Mouse (Mus musculus): ENCODE data around the gene Ntng2.

The Ntng2 gene

GRCm38 (mm10) chr2:29235811-29236210, 17.0 kb downstream of the Ntng2 start:
- no peak for DNase-seq (ENCODE audit: low spot score in 2 of 2)

GRCm38 (mm10) chr2:29235026-29235425, 17.8 kb downstream of the Ntng2 start:
- no peak for DNase-seq (ENCODE audit: low spot score in 2 of 2)

GRCm38 (mm10) chr2:29234002-29234401, 18.8 kb downstream of the Ntng2 start:
- DNase-seq (ENCODE audit: low spot score in 2 of 2): no peak

GRCm38 (mm10) chr2:29230191-29230835, 22.5 kb downstream of the Ntng2 start:
- DNase-seq (ENCODE audit: low spot score in 2 of 2): no peak

- no peak for DNase-seq (ENCODE audit: low spot score in 2 of 2)
Observed at GRCm38 (mm10) chr2:29226671-29227070, 26.1 kb downstream of the Ntng2 start.

GRCm38 (mm10) chr2:29223591-29224262, 29.1 kb downstream of the Ntng2 start:
- DNase-seq (ENCODE audit: low spot score in 2 of 2): no peak

- no peak for DNase-seq (ENCODE audit: low spot score in 2 of 2)
Observed at GRCm38 (mm10) chr2:29222302-29222701, 30.5 kb downstream of the Ntng2 start.

GRCm38 (mm10) chr2:29218831-29219230, 34.0 kb downstream of the Ntng2 start:
- DNase-seq (ENCODE audit: low spot score in 2 of 2): no peak

GRCm38 (mm10) chr2:29217897-29218296, 34.9 kb downstream of the Ntng2 start:
- DNase-seq (ENCODE audit: low spot score in 2 of 2): peak in 1 of 2 experiments; percentile 15

GRCm38 (mm10) chr2:29217042-29217441, 35.8 kb downstream of the Ntng2 start:
- no peak for DNase-seq (ENCODE audit: low spot score in 2 of 2)

- DNase-seq (ENCODE audit: low spot score in 2 of 2): peak in 1 of 2 experiments; percentile 18
Observed at GRCm38 (mm10) chr2:29216286-29217012, 36.4 kb downstream of the Ntng2 start.

GRCm38 (mm10) chr2:29206156-29206555, 46.6 kb downstream of the Ntng2 start:
- DNase-seq (ENCODE audit: low spot score in 2 of 2): no peak

GRCm38 (mm10) chr2:29201223-29201955, 51.4 kb downstream of the Ntng2 start:
- DNase-seq (ENCODE audit: low spot score in 2 of 2): no peak

- DNase-seq (ENCODE audit: low spot score in 2 of 2): no peak
Observed at GRCm38 (mm10) chr2:29199909-29200308, 52.9 kb downstream of the Ntng2 start.

GRCm38 (mm10) chr2:29198446-29198845, 54.4 kb downstream of the Ntng2 start:
- no peak for DNase-seq (ENCODE audit: low spot score in 2 of 2)

GRCm38 (mm10) chr2:29196844-29197243, 56.0 kb downstream of the Ntng2 start:
- DNase-seq (ENCODE audit: low spot score in 2 of 2): no peak

- DNase-seq (ENCODE audit: low spot score in 2 of 2): peak; percentile 59 to 78
Observed at GRCm38 (mm10) chr2:29194547-29195463, 58.0 kb downstream of the Ntng2 start.

- no peak for DNase-seq (ENCODE audit: low spot score in 2 of 2)
Observed at GRCm38 (mm10) chr2:29193819-29194546, 58.8 kb downstream of the Ntng2 start.

GRCm38 (mm10) chr2:29192629-29193278, 60.1 kb downstream of the Ntng2 start:
- no peak for DNase-seq (ENCODE audit: low spot score in 2 of 2)
